Mouse (Mus musculus) stomach, embryonic 15.5 days (tissue): ENCODE data around the gene Galk1. TPM values are rescaled to one million over a fixed set of nuclear protein-coding genes. Genes with fewer than 3 reads are reported as not detected.

Experiments used
- ATAC-seq: fragments of 200-750 bp; cut with Nextera tagmentation; 2 replicates; pipeline ENCODE4 v1.8.0; 2017; ENCODE audit warnings: low read depth, moderate number of reproducible peaks, moderate TSS enrichment; ENCODE audit not compliant: insufficient read depth, low FRiP score
- H3K27ac ChIP-seq: fragments of 300-500 bp; sonication (generic); 2 replicates; pipeline ENCODE4 v1.5.1; 2015; ENCODE audit warnings: mild to moderate bottlenecking, inconsistent platforms
- H3K27me3 ChIP-seq: fragments of 300-500 bp; sonication (generic); replicated peaks from 2 replicates; pipeline ENCODE4 v1.6.1; 2015; ENCODE audit warnings: inconsistent platforms
- H3K36me3 ChIP-seq: fragments of 300-500 bp; sonication (generic); 2 replicates; pipeline ENCODE4 v1.6.1; 2015; ENCODE audit warnings: inconsistent platforms
- H3K4me1 ChIP-seq: fragments of 300-500 bp; sonication (generic); 2 replicates; pipeline ENCODE4 v1.6.1; 2015; ENCODE audit warnings: inconsistent platforms
- H3K4me2 ChIP-seq: fragments of 300-500 bp; sonication (generic); 2 replicates; pipeline ENCODE4 v1.6.1; 2015; ENCODE audit warnings: mild to moderate bottlenecking, inconsistent platforms
- H3K4me3 ChIP-seq: fragments of 300-500 bp; sonication (generic); replicated peaks from 2 replicates; pipeline ENCODE4 v1.5.1; 2015; ENCODE audit warnings: inconsistent platforms
- H3K9ac ChIP-seq: fragments of 300-500 bp; sonication (generic); 2 replicates; pipeline ENCODE4 v1.6.1; 2015; ENCODE audit warnings: inconsistent platforms
- H3K9me3 ChIP-seq: fragments of 300-500 bp; sonication (generic); 2 replicates; pipeline ENCODE4 v1.6.1; 2016; ENCODE audit warnings: inconsistent platforms
- WGBS: fragments of 180-500 bp; shearing (Covaris S2); methylation state at CpG from one replicate; pipeline ENCODE4 v1.1.7; 2015; 5-methylcytosine and 5-hydroxymethylcytosine counted together
- polyA plus RNA-seq: library from polyadenylated mRNA; unstranded; fragments of >200 nt; fragmentation: Nextera tagmentation; extraction: Ambion mirVana; gene quantifications from 2 replicates; pipeline ENCODE4 v1.2.1, GENCODE M21; 2015

Gene Galk1
- polyA plus RNA-seq, 1 experiment from 2014 or later = 186 TPM

- no peak for ATAC-seq
- 91% methylated on average over 3 of the region's 3 CpGs for WGBS
- no peaks in the 10 kb centered on the region for H3K27me3 ChIP-seq
Measured at GRCm38 (mm10) chr11:115995256-115995655, 17.3 kb downstream of the Galk1 start.

GRCm38 (mm10) chr11:115992098-115992497, 20.4 kb downstream of the Galk1 start:
- H3K4me2 ChIP-seq = no peak overlapping the region
- H3K27ac ChIP-seq = no peak overlapping the region
- H3K36me3 ChIP-seq = no peaks in the 10 kb centered on the region
- ATAC-seq = no peak
- H3K4me1 ChIP-seq = no peaks in the 10 kb centered on the region
- H3K27me3 ChIP-seq = no peaks in the 10 kb centered on the region
- H3K9ac ChIP-seq = no peak overlapping the region
- H3K4me3 ChIP-seq = no peak overlapping the region
- 65% methylated on average over 4 of the region's 4 CpGs for WGBS
- H3K9me3 ChIP-seq = no peaks in the 10 kb centered on the region

More at GRCm38 (mm10) chr11:115995256-115995655, 17.3 kb downstream of the Galk1 start:
- Histone ChIP-seq H3K9ac (no peak overlapping the region), H3K4me1 (no peaks in the 10 kb centered on the region), H3K36me3 (no peaks in the 10 kb centered on the region), H3K9me3 (no peaks in the 10 kb centered on the region), H3K4me2 (no peak overlapping the region), H3K4me3 (no peak overlapping the region), H3K27ac (no peak overlapping the region)

- H3K27me3 ChIP-seq = no peaks in the 10 kb centered on the region
- H3K9me3 ChIP-seq = no peaks in the 10 kb centered on the region
- H3K9ac ChIP-seq = no peak overlapping the region
- no peak overlapping the region; the same call in 1 of the 2 replicates for H3K4me3 ChIP-seq
- H3K4me1 ChIP-seq = no peaks in the 10 kb centered on the region
- no peaks in the 10 kb centered on the region for H3K36me3 ChIP-seq
- WGBS = 33% methylated on average over 15 of the region's 15 CpGs
- H3K4me2 ChIP-seq = peak overlapping the region; percentile 11; the same call in 1 of the 2 replicates
- H3K27ac ChIP-seq = no peak overlapping the region
- ATAC-seq = no peak
Measured at GRCm38 (mm10) chr11:115989686-115990085, 22.8 kb downstream of the Galk1 start.

GRCm38 (mm10) chr11:115983291-115983690, 29.2 kb downstream of the Galk1 start:
- no peak overlapping the region for H3K4me2 ChIP-seq
- H3K4me1 ChIP-seq = no peaks in the 10 kb centered on the region
- no peak overlapping the region for H3K9ac ChIP-seq
- H3K36me3 ChIP-seq = 0 out of 2 replicates have a peak, but pooled peaks cover 5% of the 10 kb centered on the region
- no peak overlapping the region for H3K27ac ChIP-seq
- no peaks in the 10 kb centered on the region for H3K27me3 ChIP-seq
- WGBS = 71% methylated on average over 8 of the region's 8 CpGs
- ATAC-seq = no peak
- no peaks in the 10 kb centered on the region for H3K9me3 ChIP-seq
- no peak overlapping the region for H3K4me3 ChIP-seq

- Histone ChIP-seq H3K27ac (no peak overlapping the region), H3K4me3 (no peak overlapping the region), H3K9ac (no peak overlapping the region), H3K4me1 (no peaks in the 10 kb centered on the region), H3K27me3 (no peaks in the 10 kb centered on the region), H3K4me2 (no peak overlapping the region), H3K36me3 (0 out of 2 replicates have a peak, but pooled peaks cover 5% of the 10 kb centered on the region), H3K9me3 (no peaks in the 10 kb centered on the region)
- ATAC-seq = no peak
- 88% methylated on average over 15 of the region's 15 CpGs for WGBS
Measured at GRCm38 (mm10) chr11:115982472-115982871, 30.0 kb downstream of the Galk1 start.

- no peak for ATAC-seq
- H3K27ac ChIP-seq = peak overlapping the region; percentile 65
- H3K36me3 ChIP-seq = no peaks in the 10 kb centered on the region
- H3K4me1 ChIP-seq = peaks cover 18% of the 10 kb centered on the region; the same call in 1 of the 2 replicates
- H3K9ac ChIP-seq = peak overlapping the region; percentile 49; the same call in 1 of the 2 replicates
- peak overlapping the region; percentile 51 for H3K4me3 ChIP-seq
- peak overlapping the region; percentile 76 for H3K4me2 ChIP-seq
- peaks cover 27% of the 10 kb centered on the region for H3K27me3 ChIP-seq
- WGBS = 36% methylated on average over 12 of the region's 12 CpGs
- H3K9me3 ChIP-seq = no peaks in the 10 kb centered on the region
Measured at GRCm38 (mm10) chr11:115975544-115975943, 37.0 kb downstream of the Galk1 start.

GRCm38 (mm10) chr11:115975083-115975420, 37.5 kb downstream of the Galk1 start:
- Histone ChIP-seq H3K4me3 (peak overlapping the region; percentile 51), H3K9ac (peak overlapping the region; percentile 49; the same call in 1 of the 2 replicates), H3K36me3 (no peaks in the 10 kb centered on the region), H3K4me2 (peak overlapping the region; percentile 76), H3K27me3 (peaks cover 27% of the 10 kb centered on the region), H3K27ac (peak overlapping the region; percentile 65), H3K9me3 (no peaks in the 10 kb centered on the region), H3K4me1 (peaks cover 23% of the 10 kb centered on the region)
- ATAC-seq = no peak; the same call in 1 of the 2 replicates
- WGBS = 4% methylated on average over 17 of the region's 18 CpGs

GRCm38 (mm10) chr11:115974309-115975082, 38.0 kb downstream of the Galk1 start, which contains the start of gene Itgb4:
Itgb4 (plus strand) TSS chr11:115974709.
- Histone ChIP-seq H3K27me3 (peaks cover 27% of the 10 kb centered on the region), H3K4me1 (peaks cover 24% of the 10 kb centered on the region), H3K36me3 (no peaks in the 10 kb centered on the region), H3K9me3 (no peaks in the 10 kb centered on the region), H3K9ac (peak within 1 kb of the TSS; percentile 49; the same call in 1 of the 2 replicates), H3K4me2 (peak within 1 kb of the TSS; percentile 76), H3K27ac (peak within 1 kb of the TSS; percentile 65), H3K4me3 (peak within 1 kb of the TSS; percentile 51)
- peak; percentile 79 for ATAC-seq
- 11% methylated on average over 49 of the region's 58 CpGs for WGBS

- no peak overlapping the region for H3K4me3 ChIP-seq
- WGBS = 64% methylated on average over 6 of the region's 6 CpGs
- peaks cover 20% of the 10 kb centered on the region for H3K27me3 ChIP-seq
- H3K4me1 ChIP-seq = peaks cover 21% of the 10 kb centered on the region
- no peak overlapping the region for H3K9ac ChIP-seq
- peak overlapping the region; percentile 81; the same call in 1 of the 2 replicates for H3K27ac ChIP-seq
- H3K4me2 ChIP-seq = no peak overlapping the region
- H3K9me3 ChIP-seq = no peaks in the 10 kb centered on the region
- peak; percentile 8; the same call in 1 of the 2 replicates for ATAC-seq
- peaks cover 6% of the 10 kb centered on the region; the same call in 1 of the 2 replicates for H3K36me3 ChIP-seq
Measured at GRCm38 (mm10) chr11:115971016-115971415, 41.5 kb downstream of the Galk1 start.

- Histone ChIP-seq H3K36me3 (peaks cover 12% of the 10 kb centered on the region; the same call in 1 of the 2 replicates), H3K4me1 (peaks cover 21% of the 10 kb centered on the region), H3K27me3 (peaks cover 15% of the 10 kb centered on the region), H3K4me3 (no peak overlapping the region), H3K9ac (no peak overlapping the region; the same call in 1 of the 2 replicates), H3K27ac (peak overlapping the region; percentile 81), H3K9me3 (no peaks in the 10 kb centered on the region), H3K4me2 (peak overlapping the region; percentile 6; the same call in 1 of the 2 replicates)
- 43% methylated on average over 15 of the region's 15 CpGs for WGBS
- peak; percentile 37; the same call in 1 of the 2 replicates for ATAC-seq
Measured at GRCm38 (mm10) chr11:115970006-115970673, 42.4 kb downstream of the Galk1 start.

GRCm38 (mm10) chr11:115968731-115969405, 43.7 kb downstream of the Galk1 start:
- Histone ChIP-seq H3K36me3 (peaks cover 25% of the 10 kb centered on the region), H3K9ac (no peak overlapping the region), H3K4me2 (no peak overlapping the region), H3K4me1 (peaks cover 9% of the 10 kb centered on the region), H3K27me3 (peaks cover 3% of the 10 kb centered on the region), H3K27ac (no peak overlapping the region), H3K4me3 (no peak overlapping the region), H3K9me3 (no peaks in the 10 kb centered on the region)
- 63% methylated on average over 5 of the region's 5 CpGs for WGBS
- ATAC-seq = no peak
